Mouse (Mus musculus): ENCODE results near the gene Phlpp1.

GRCm38 (mm10) chr1:106386542-106386941 is 215.0 kb downstream of the Phlpp1 start:
- TF ChIP-seq EP300 (IDR thresholded peaks at IDR 0.05; ENCODE audit: low read depth) = no peak
- no peak for TF ChIP-seq CTCF (IDR thresholded peaks at IDR 0.05; ENCODE audit: low read depth)
